Mouse (Mus musculus): Measurements from ENCODE around the gene Lrrc75a. TPM values are rescaled to one million over a fixed set of nuclear protein-coding genes. Genes with fewer than 3 reads are reported as not detected.
"Not testable (repeated sequence)": the region's sequence is repeated elsewhere in the genome, so short reads cannot be mapped to it uniquely, and the experiment has no call there.

Lrrc75a gene
- polyA plus RNA-seq, 1 experiment from 2014 or later: 20.6 TPM

DNA sequence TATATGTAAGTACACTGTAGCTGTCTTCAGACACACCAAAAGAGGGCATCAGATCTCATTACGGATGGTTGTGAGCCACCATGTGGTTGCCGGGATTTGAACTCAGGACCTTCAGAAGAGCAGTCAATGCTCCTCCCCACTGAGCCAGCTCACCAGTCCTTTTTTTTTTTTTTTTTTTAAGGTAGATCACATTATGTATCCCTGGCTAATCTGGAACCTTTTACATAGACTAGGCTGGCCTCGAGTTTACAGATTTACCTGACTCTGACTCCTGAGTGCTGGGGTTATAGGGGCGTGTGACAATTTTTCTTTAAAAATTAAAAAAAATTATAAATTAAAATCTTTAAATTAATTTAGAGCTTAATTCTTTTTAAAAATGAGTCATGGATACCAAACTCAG is 1.5 kb upstream of the Lrrc75a start:
- H3K4me3 ChIP-seq (ENCODE audit: low read depth, low read length); H3K27me3 ChIP-seq (ENCODE audit: control insufficient read depth, insufficient read depth, low read length); H3K4me2 ChIP-seq (ENCODE audit: low read depth, severe bottlenecking); H3K27ac ChIP-seq (replicated peaks; ENCODE audit: low read depth, low read length); DNase-seq (ENCODE audit: low spot score); H3K9me3 ChIP-seq (ENCODE audit: control insufficient read depth, low read length); H3K36me3 ChIP-seq (ENCODE audit: control insufficient read depth, insufficient read depth, low read length); ATAC-seq (ENCODE audit: insufficient number of reproducible peaks, low FRiP score, low TSS enrichment, low read depth); H3K9ac ChIP-seq (ENCODE audit: low read length): not testable (repeated sequence)
- WGBS: 83% methylated on average over 4 of the region's 4 CpGs
- peaks cover 18% of the 10 kb centered on the region for H3K4me1 ChIP-seq (ENCODE audit: control insufficient read depth, insufficient read depth, low read length)

DNA sequence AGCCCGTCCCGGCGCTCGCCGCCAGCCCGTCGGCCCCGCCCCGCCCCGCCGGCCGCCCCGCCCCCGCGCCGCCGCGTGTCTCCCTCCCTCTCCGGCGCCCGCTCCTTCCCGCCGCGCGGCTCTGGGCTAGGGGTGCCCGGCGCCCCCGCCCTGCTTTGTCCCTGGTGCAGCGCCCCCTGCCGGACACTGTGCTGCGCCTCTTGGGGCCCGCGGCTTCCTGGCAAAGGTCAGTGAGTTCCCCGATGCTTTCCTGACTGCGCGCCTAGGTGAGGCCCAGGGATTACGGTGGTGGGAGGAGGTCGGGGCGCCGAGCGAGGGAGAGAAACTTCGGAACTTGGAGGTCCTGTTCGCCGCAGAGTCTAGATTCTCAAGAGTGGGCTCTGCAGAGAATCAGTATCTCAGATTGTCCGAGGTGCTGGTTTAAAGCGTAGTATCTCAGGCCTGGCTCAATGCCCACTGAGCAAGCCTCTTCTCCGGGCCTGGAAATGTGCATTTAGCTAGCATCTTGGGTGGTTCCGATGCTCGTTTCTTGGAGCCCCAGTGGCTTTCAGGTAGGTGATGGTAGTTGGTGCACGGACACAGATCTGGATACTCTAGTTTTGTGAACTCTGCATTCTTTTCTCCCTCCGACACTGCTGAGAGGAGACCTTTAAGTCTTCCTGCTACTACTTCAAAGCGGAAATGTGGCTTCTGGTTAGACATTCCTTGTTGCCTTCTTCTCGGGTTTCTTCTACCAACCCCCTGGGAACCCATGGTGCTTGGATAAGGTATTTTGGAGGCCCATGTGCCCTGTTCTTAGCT is 468 bp upstream of the Lrrc75a start, which contains the start of gene Mmgt2:
Mmgt2 (plus strand) TSS at position 74 of the 801 bp plus-strand sequence.
- peak; percentile 88 for ATAC-seq (ENCODE audit: insufficient number of reproducible peaks, low FRiP score, low TSS enrichment, low read depth)
- no peaks in the 10 kb centered on the region for H3K9me3 ChIP-seq (ENCODE audit: control insufficient read depth, low read length)
- peak; percentile 100 for DNase-seq (ENCODE audit: low spot score)
- H3K9ac ChIP-seq (ENCODE audit: low read length): peak within 1 kb of the TSS; percentile 88
- peak within 1 kb of the TSS; percentile 75 for H3K27ac ChIP-seq (replicated peaks; ENCODE audit: low read depth, low read length)
- H3K36me3 ChIP-seq (ENCODE audit: control insufficient read depth, insufficient read depth, low read length): 0 out of 2 replicates have a peak, but pooled peaks cover 4% of the 10 kb centered on the region
- H3K4me1 ChIP-seq (ENCODE audit: control insufficient read depth, insufficient read depth, low read length): peaks cover 18% of the 10 kb centered on the region
- H3K27me3 ChIP-seq (ENCODE audit: control insufficient read depth, insufficient read depth, low read length): no peaks in the 10 kb centered on the region
- H3K4me2 ChIP-seq (ENCODE audit: low read depth, severe bottlenecking): peak within 1 kb of the TSS; percentile 83
- peak within 1 kb of the TSS; percentile 76 for H3K4me3 ChIP-seq (ENCODE audit: low read depth, low read length)
- 1% methylated on average over 23 of the region's 53 CpGs for WGBS

DNA sequence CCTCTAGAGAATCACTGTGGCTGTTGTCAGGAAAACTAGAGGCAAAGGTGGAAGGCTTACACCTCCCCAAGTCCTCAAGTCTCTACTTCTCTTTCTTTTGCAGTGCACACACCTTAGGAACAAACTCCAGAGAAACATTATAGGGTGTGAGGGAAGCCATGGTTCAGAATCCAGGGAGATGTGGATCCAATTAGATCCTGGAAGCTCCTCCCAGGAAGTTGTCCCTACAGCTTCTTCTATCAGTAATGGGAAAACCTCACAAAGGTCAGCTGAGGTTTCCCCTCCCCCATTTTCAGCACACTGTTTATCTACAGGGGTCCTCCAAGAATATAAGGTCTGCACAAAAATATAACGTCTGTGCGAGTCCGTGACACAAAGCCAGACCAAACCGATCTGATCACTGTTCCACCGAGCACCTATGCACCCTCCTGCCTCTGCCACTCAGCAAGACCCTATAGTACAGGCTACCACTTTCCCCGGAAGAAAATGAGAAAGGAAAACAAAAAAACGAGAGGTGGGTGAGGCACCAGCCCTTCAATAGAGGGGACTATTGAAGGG is 1.3 kb downstream of the Lrrc75a start:
- Histone ChIP-seq H3K36me3 (ENCODE audit: control insufficient read depth, insufficient read depth, low read length) (0 out of 2 replicates have a peak, but pooled peaks cover 2% of the 10 kb centered on the region), H3K9me3 (ENCODE audit: control insufficient read depth, low read length) (no peaks in the 10 kb centered on the region), H3K9ac (ENCODE audit: low read length) (no peak overlapping the region), H3K4me1 (ENCODE audit: control insufficient read depth, insufficient read depth, low read length) (peaks cover 18% of the 10 kb centered on the region), H3K27ac (replicated peaks; ENCODE audit: low read depth, low read length) (no peak overlapping the region), H3K4me2 (ENCODE audit: low read depth, severe bottlenecking) (peak overlapping the region; percentile 83), H3K27me3 (ENCODE audit: control insufficient read depth, insufficient read depth, low read length) (no peaks in the 10 kb centered on the region), H3K4me3 (ENCODE audit: low read depth, low read length) (peak overlapping the region; percentile 76)
- WGBS: 48% methylated on average over 7 of the region's 7 CpGs
- peak; percentile 28 for DNase-seq (ENCODE audit: low spot score)
- no peak for ATAC-seq (ENCODE audit: insufficient number of reproducible peaks, low FRiP score, low TSS enrichment, low read depth)

DNA sequence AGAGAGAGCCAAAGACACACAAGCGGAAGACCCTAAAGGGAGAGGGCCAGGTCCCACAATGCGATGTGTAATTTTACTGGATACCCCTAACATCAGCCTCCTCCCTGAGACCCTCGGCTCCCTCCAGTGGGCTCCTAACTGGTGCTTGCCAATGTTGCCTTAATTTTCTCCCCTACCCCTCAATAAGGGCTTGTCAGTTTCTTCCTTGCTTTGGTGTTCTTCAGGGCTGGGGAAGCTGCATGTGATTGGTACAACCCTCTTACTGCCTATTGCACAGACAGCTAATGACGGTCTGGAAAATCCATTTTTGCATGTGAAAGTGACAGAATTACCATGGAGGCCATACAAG is 1.9 kb downstream of the Lrrc75a start:
- no peaks in the 10 kb centered on the region for H3K9me3 ChIP-seq (ENCODE audit: control insufficient read depth, low read length)
- H3K4me1 ChIP-seq (ENCODE audit: control insufficient read depth, insufficient read depth, low read length): peaks cover 18% of the 10 kb centered on the region
- H3K27ac ChIP-seq (replicated peaks; ENCODE audit: low read depth, low read length): no peak overlapping the region
- H3K9ac ChIP-seq (ENCODE audit: low read length): no peak overlapping the region
- H3K4me3 ChIP-seq (ENCODE audit: low read depth, low read length): 0 out of 2 replicates have a peak overlapping the region, but pooled peaks have one; percentile 1
- no peaks in the 10 kb centered on the region for H3K27me3 ChIP-seq (ENCODE audit: control insufficient read depth, insufficient read depth, low read length)
- WGBS: 53% methylated on average over 4 of the region's 4 CpGs
- H3K36me3 ChIP-seq (ENCODE audit: control insufficient read depth, insufficient read depth, low read length): no peaks in the 10 kb centered on the region
- ATAC-seq (ENCODE audit: insufficient number of reproducible peaks, low FRiP score, low TSS enrichment, low read depth): no peak
- H3K4me2 ChIP-seq (ENCODE audit: low read depth, severe bottlenecking): peak overlapping the region; percentile 11
- no peak for DNase-seq (ENCODE audit: low spot score)

DNA sequence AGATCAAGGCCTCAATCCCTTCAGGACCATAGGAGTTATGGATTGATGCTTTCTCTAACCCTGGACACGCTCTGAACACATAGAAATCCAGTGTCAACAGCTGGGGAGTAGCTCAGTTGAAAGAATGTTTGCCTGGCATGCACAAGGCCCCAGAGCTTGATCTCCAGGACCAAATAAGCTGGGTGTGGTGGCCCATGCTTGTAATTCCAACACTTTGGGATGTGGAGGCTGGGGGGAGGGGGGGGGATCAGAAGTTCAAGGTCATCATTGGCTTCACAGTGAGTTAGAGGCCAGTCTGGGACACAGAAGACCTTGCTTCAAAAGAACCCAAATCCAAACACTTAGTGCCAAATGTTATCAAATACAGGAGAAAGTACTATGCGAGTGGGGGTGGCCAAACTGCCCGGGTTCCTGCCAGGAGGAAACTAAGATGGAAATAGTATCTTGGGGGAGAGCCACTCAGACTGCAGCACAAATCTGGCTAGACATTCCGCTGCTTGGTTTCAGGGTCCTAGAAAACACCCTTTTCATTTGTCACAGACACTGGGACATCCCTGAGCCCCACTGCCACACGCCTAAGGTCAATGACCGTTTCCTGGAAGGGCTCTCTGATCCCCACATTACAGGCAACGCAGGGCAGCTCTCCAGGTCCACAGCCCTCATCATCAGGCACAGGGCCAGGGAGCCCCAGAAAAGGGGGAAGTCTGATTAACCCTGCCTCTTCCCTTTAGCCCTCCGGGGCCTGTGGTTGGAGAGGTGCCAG is 2.4 kb downstream of the Lrrc75a start:
- Histone ChIP-seq H3K9me3 (ENCODE audit: control insufficient read depth, low read length) (no peaks in the 10 kb centered on the region), H3K4me1 (ENCODE audit: control insufficient read depth, insufficient read depth, low read length) (peaks cover 18% of the 10 kb centered on the region), H3K27ac (replicated peaks; ENCODE audit: low read depth, low read length) (no peak overlapping the region), H3K4me2 (ENCODE audit: low read depth, severe bottlenecking) (peak overlapping the region; percentile 11), H3K27me3 (ENCODE audit: control insufficient read depth, insufficient read depth, low read length) (no peaks in the 10 kb centered on the region), H3K4me3 (ENCODE audit: low read depth, low read length) (0 out of 2 replicates have a peak overlapping the region, but pooled peaks have one; percentile 1), H3K36me3 (ENCODE audit: control insufficient read depth, insufficient read depth, low read length) (peaks cover under 1% of the 10 kb centered on the region; the same call in 1 of the 2 replicates), H3K9ac (ENCODE audit: low read length) (peak overlapping the region; percentile 18; the same call in 1 of the 2 replicates)
- 41% methylated on average over 8 of the region's 8 CpGs for WGBS
- DNase-seq (ENCODE audit: low spot score) (peak; percentile 27), ATAC-seq (ENCODE audit: insufficient number of reproducible peaks, low FRiP score, low TSS enrichment, low read depth) (no peak)

DNA sequence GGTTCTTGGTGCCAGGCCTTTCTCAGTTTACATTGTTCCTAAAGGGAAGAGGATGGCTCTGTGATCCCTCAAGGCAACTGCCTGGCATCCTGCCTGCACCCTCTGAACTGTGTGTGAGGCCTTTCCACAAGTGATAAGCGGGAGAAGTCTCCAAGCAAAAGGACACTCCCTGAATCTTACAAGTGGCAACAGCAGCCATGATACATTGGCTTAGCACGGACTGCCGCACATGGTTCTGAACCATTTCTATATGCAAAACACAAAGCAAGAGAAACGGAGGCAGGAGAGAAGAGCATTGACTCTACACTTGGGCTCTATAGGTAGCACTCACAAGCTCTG is 3.0 kb downstream of the Lrrc75a start:
- Histone ChIP-seq H3K4me2 (ENCODE audit: low read depth, severe bottlenecking) (peak overlapping the region; percentile 11; the same call in 1 of the 2 replicates), H3K36me3 (ENCODE audit: control insufficient read depth, insufficient read depth, low read length) (peaks cover 2% of the 10 kb centered on the region; the same call in 1 of the 2 replicates), H3K4me3 (ENCODE audit: low read depth, low read length) (no peak overlapping the region), H3K4me1 (ENCODE audit: control insufficient read depth, insufficient read depth, low read length) (peaks cover 18% of the 10 kb centered on the region), H3K27ac (replicated peaks; ENCODE audit: low read depth, low read length) (no peak overlapping the region), H3K9me3 (ENCODE audit: control insufficient read depth, low read length) (no peaks in the 10 kb centered on the region), H3K27me3 (ENCODE audit: control insufficient read depth, insufficient read depth, low read length) (no peaks in the 10 kb centered on the region), H3K9ac (ENCODE audit: low read length) (no peak overlapping the region)
- DNase-seq (ENCODE audit: low spot score) (no peak), ATAC-seq (ENCODE audit: insufficient number of reproducible peaks, low FRiP score, low TSS enrichment, low read depth) (no peak)
- whole genome bisulfite sequencing: 88% methylated on average over 4 of the region's 4 CpGs

DNA sequence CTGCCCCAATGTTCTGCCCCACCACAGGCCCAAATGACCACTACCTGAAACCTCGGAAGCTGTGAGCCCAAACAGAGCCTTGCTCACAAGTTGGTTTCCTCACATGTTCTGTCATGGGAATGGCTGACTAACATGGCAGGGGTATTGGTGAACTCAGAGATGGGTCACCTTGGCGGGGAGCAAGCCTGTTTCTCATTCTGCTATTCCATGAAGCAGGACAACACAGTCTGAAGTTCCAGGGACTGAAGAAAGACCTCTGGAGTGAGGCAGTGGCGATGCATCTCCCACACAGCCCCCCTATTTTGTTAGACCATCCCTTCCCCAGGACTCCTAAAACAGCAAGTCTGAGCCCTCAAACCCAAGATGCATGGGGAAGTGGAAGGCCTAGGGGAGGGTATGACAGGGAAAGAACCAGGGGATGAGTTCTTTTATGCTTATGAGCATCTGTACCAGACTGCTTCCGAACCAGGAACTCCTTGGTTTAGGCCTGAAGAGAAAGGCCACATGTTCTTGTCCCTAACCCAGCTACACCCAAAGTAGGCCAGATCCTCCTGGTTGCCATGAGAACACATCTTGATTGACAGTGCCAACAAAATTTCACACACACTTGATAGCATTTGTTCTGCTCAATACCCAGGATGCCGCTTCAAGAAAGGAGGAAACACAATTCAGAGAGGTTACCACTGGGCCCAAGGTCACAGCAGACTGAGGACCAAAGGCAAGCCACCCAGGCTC is 3.6 kb downstream of the Lrrc75a start:
- 92% methylated on average over 5 of the region's 5 CpGs for WGBS
- DNase-seq (ENCODE audit: low spot score) (no peak), ATAC-seq (ENCODE audit: insufficient number of reproducible peaks, low FRiP score, low TSS enrichment, low read depth) (no peak)
- Histone ChIP-seq H3K27ac (replicated peaks; ENCODE audit: low read depth, low read length) (no peak overlapping the region), H3K4me2 (ENCODE audit: low read depth, severe bottlenecking) (no peak overlapping the region), H3K36me3 (ENCODE audit: control insufficient read depth, insufficient read depth, low read length) (peaks cover 2% of the 10 kb centered on the region; the same call in 1 of the 2 replicates), H3K27me3 (ENCODE audit: control insufficient read depth, insufficient read depth, low read length) (no peaks in the 10 kb centered on the region), H3K9me3 (ENCODE audit: control insufficient read depth, low read length) (no peaks in the 10 kb centered on the region), H3K4me1 (ENCODE audit: control insufficient read depth, insufficient read depth, low read length) (peaks cover 18% of the 10 kb centered on the region), H3K9ac (ENCODE audit: low read length) (no peak overlapping the region), H3K4me3 (ENCODE audit: low read depth, low read length) (no peak overlapping the region)
